Mouse (Mus musculus) kidney, postnatal 14 days (tissue): ENCODE data around the gene Mgea5.
"Not testable (repeated sequence)": the region's sequence is repeated elsewhere in the genome, so short reads cannot be mapped to it uniquely, and the experiment has no call there.

Source experiments
- DNase-seq: peaks from one replicate; pipeline ENCODE4 v3.0.0; 2022; ENCODE audit warnings: mixed read lengths

Mgea5 gene

GRCm38 (mm10) chr19:45783181-45783932 lies at the start of gene Mgea5:
Gene Mgea5, minus strand, starts transcription at chr19:45783837.
- peak; percentile 98 for DNase-seq

DNA sequence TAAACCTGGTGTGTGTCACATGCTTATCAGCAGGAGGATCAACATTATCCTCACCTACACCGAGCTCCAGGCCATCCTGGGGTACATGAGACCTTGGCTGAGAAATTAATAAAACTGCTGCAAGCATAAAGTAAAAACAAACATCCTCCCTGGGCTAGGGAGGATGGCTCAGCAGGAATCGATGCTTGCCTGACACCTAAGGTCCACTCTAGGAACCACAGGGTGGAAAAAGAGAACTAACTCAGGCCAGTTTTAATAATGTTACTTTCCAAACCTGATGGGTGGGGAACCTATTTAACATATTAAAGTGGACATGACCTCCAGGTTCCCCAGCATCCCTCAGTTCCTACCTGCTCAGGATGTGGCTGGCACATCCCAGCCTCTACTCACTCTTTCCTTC lies 47.0 kb upstream of the Mgea5 start:
- DNase-seq, result no peak

DNA sequence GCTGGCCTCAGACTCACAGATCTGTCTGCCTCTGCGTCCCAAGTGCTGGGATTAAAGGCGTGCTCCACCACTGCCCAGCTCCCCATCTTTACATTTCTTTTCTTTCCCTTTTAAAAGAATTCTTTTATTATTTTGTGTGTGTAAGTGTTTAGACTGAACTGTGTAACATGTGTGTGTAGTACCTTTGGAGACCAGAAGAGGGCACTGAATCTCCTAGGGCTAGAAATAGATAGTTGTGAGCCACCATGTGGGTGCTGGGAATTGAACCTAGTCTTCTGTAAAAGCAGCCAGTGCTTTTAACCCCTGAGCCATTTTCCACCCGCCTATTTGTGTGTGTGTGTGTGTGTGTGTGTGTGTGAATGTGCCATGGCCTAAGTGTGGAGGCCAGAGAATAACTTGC lies 44.1 kb upstream of the Mgea5 start:
- no peak for DNase-seq

- DNase-seq, result no peak
Observed at GRCm38 (mm10) chr19:45827125-45827524, 43.5 kb upstream of the Mgea5 start.

DNA sequence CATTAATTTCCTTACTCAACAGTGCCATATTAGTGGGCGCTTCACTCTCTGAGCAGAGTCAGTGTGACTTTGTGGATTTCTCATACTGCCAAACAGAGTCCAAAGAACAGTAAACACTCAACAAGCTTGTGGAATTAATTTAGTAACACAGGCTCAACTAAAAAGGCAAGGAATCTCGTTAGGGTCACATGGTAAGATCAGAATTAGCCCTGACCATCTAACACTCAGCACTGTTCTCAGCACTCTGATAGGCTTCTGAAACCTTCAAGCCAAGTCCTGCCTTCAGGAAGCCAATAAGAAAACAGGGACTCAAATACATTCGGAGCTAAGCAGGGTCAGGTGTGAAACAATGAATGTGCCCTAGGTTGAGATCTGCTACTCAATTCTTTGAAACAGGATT lies 42.5 kb upstream of the Mgea5 start:
- DNase-seq, result no peak

DNA sequence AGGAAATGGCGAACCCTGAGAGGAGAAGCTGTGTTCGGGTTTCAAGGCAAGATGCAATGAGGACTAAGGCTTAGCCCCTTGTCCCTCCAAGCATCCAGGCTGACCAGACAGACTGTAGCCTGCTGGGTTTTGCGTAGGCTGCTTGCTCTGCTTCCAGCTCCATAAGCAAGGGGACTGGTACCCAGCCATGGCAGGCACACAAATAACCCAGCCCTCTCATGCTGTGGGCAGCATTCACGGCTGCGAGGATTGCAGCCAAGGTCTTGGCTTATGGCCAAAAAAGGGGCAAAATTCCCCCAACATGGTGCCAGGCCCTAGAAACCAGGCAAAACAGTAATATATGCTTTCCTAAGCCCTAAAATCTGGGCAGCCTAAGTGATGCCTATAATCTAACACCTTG lies 38.2 kb upstream of the Mgea5 start:
- no peak for DNase-seq

DNA sequence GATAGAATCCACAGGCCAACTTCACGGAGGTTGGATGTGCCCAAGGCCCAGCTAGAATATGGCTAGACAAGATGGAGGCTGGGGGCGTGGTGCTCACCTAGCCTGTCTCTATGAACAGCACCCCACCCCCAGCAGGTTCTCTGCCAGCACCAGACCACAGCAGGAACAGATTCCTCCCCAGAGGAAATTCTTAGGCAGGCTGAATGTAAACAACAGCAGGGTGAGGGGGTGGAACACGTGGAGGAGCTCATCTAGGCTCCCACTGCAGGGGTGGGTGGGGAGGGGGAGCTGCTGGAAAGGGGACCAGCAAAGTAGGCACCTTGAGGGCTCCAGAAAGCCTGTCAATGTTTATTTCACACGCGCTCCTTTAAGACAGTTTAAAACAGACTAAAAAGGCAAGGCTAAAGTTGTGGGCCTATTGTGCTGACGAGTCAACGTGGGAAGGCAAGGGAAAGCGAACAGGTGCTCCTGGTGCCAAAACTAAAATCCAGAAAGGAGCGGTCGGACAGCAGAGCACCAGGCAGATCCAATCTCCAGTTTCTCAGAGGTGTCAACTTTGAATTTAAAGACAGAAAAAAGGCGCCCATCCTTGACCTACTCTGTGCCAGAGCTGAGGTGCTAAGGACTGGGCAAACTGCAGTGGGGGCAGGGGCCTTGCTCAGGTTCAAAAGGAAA lies 34.3 kb upstream of the Mgea5 start:
- DNase-seq, result no peak

DNA sequence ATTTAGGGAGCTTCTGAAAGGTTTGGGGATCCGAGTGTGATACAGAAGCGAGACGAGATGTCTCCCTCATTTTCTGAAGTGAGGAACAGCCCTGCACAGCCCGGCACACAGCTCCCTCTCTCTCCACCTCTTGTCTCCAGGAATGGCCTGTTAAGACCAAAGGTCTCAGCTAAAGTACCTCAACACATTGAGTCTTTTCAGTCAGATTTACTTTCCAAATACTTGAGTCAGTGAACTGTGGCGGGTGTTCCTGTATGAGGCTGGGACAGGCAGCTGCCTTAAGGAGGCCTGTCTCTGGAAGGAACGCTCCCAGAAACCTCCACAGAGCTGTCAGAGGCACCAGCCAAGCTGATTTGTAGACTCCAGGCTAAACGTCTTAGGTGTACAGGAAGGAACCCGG lies 33.1 kb upstream of the Mgea5 start:
- DNase-seq, result peak; percentile 73

DNA sequence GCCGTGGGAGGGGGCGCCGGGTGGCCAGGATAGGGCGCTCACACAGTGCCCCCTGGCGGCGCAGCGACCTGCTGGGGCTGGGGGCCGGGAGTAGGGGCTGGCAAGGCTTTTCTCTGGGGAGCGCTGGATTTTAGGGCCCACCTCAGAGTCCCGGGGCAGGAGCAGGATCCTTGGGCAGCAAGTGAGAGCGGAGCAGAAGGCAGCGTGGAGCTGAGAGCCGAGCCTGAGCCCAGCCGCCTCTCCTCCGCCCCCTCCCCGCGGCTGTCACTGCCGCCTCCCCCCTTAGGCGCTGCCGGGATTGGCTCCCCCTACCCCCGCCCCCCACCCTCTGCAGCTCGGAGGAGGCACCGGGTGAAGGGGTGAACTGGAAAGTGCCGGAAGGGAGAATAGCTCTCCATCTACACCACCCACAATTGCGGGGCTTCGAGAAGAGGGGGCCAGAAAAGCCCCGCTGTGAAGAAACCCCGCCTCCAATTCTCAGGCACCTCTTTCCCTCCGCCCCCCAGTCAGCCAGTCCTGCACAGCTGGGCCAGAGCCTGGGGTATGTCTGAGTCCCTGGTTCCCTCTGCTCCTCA lies 32.3 kb upstream of the Mgea5 start, which contains the start of gene Kcnip2:
Kcnip2 (minus strand) TSS at position 231 of the 575 bp plus-strand sequence.
- DNase-seq, result peak; percentile 65

GRCm38 (mm10) chr19:45815170-45815569 lies 31.5 kb upstream of the Mgea5 start:
- no peak for DNase-seq

DNA sequence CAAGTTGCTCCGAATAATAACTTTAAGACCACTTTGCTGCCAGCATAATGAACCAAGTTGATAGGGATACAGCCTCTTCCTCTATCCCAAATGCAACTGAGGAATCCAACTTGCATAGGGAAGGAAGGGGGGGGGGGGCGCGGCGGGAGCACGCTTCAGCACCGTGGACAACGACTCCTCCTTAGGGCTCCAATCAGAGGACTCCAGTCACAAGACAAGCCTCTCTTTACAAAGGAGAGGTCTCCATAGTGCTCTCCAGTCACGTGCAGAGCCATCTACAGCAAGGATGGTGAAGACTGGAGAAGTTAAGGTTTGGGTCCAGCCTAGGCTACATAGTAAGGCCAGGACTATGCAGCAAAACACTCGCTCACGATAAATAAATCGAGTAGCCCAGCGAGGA lies 30.2 kb upstream of the Mgea5 start:
- DNase-seq, result peak; percentile 38

DNA sequence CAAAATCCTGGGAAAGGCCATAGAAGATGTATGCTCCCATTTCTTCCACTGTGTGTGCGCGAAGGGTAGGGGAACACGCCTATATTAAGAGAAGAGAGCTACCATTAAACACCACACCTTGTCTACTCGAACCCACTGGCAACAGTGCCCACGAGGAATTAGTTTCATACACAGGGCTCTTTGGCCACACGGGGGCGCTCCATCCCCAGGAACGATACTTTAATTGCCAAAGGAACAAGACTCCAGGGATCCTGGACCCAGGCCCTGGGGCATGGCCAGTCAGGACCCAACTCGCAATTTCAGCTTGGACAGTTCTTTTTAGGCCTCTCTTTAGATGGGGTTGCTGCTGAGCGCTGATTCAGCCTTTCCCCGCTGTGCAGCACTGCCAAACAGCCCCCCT lies 29.6 kb upstream of the Mgea5 start:
- DNase-seq, result peak; percentile 89

GRCm38 (mm10) chr19:45812673-45813252 lies 29.1 kb upstream of the Mgea5 start:
- no peak for DNase-seq

- peak; percentile 70 for DNase-seq
Observed at GRCm38 (mm10) chr19:45812115-45812514, 28.5 kb upstream of the Mgea5 start.

DNA sequence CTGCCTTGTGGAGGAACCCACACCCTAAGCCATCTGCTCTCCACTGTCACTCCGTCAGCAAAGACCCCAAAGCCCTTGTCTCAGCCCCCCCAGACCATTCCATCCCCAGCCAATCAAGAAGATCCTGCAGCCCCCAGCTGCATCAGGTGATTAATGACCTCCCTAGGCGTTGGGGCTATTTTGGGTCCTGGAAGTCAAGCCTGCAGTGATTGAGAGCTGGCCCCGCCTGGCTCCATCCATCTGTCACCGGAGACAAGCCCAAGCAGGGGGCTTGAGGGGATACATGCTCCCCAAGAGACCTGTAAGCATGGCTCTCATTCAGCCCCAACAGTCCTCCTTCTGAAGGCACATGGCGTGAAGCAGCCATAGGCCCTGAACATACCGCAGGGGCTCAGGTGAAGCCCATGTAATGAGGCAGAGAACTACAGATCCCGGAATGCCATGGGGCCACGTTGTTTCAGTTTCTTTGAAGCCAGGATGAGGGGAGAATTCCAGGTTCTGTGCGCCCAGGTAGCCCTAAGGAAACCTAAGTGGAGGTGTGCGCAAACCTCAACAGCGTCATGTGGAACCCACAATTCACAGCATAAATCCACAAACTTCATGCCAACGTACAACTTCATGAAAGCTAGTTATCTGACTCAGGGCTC lies 27.5 kb upstream of the Mgea5 start:
- DNase-seq, result no peak

DNA sequence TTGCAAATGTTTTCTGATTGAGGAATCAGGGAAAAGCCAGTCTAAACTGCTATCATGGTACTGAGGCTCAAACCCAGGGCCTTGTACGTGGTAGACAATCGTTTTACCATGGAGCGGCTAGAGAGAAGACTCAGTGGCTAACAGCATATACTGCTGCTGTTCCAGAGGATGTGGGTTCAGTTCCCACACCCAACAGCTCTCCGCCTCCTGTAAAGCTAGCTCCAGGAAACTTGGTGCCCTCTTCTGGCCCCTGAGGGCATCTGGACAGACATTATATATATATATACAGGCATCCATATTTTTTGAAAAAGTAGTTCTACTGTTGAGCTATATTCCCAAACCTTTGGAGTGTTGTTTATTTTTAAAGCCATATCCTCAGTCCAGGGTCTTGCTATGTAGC lies 24.1 kb upstream of the Mgea5 start:
- DNase-seq, result no peak

DNA sequence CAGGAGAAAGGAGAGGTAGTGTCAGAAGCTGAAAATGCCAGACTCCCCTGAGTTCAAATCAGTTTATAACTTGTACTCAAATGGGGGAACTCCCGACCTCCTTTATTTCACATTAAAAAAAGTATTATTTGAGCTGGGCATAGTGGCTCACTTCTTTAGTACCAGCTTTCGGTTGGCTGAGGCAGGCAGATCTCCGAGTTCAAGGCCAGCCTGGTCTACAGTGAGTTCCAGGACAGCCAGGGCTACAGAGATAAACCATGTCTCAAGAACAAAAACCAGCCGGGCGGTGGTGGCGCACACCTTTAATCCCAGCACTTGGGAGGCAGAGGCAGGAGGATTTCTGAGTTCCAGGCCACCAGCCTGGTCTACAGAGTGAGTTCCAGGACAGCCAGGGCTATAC lies 22.2 kb upstream of the Mgea5 start:
- not testable (repeated sequence) for DNase-seq

DNA sequence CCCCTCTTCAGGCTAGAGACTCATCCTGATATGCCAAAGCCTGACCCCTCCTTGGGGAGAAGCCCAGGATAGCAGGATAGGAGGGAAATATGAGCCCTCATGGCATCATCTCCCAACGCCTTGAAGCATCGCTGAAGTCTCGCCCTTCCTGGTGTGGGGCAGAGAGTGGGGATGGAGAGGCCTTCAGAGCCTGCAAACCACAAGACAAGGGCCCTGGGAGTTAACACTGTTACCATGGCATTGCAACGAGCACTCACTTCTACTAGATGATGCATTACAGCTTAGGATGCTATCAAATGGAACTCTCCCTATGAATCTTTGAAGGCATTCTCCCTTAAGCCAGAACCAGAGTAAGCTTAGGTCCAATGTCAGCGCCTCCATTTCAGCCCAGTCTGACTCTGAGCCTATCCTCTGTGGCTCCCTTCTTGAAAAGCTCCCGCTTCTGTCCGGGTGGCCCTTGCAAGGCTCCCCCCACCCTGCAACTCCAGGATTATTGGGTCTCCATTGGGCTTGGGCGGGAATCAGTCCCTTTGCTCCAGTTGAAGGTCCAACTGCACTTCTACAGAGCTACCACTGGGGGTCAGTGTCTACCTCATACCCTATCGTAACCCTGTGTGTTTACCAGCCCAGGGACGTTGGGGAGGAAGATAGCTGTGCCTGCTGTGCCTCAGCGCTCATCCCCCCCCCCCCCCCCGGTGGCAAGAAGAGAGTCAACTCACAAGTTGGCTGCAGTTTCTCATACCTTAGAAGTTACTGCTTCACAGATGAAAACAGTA lies 21.1 kb upstream of the Mgea5 start:
- peak; percentile 35 for DNase-seq

- no peak for DNase-seq
Observed at GRCm38 (mm10) chr19:45803408-45803807, 19.8 kb upstream of the Mgea5 start.

GRCm38 (mm10) chr19:45802702-45803101 lies 19.1 kb upstream of the Mgea5 start:
- DNase-seq, result no peak

GRCm38 (mm10) chr19:45796879-45797278 lies 13.2 kb upstream of the Mgea5 start:
- no peak for DNase-seq

- DNase-seq, result no peak
Observed at GRCm38 (mm10) chr19:45796061-45796556, 12.5 kb upstream of the Mgea5 start.
